Comparison of ENCODE assay signal across 8 mouse cellular contexts in the genomic region with DNA sequence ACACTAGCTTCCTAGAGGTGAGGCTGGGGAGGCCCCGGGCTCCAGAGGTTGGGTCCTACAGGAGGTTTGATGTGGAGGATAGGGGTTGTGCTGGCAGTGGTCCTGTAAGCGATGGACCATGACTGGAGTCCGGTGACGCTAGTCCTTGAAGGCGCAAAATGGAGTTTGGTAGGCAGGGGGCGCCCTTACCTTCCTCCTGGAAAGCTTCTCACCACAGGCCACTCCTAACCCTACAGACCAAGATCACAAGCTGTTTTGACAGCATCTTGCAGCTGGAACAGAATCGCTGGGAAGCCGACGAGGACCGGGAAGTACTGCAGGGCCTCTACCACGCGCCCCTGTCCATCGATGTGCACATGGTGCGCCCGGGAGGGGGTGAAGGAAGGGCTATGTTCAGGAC. TPM values are rescaled to one million over a fixed set of nuclear protein-coding genes. Genes with fewer than 3 reads are reported as not detected.
DNase-seq lines count a peak whose midpoint lies in the region; ATAC-seq lines count a peak whose summit lies in the region.

No protein-coding gene starts in this region.

- ATAC-seq in embryonic facial prominence, embryonic 15.5 days (ENCODE audit: insufficient number of reproducible peaks, low FRiP score, low TSS enrichment, low read depth) = no peak
- peak; percentile 42; the same call in 1 of the 2 replicates for ATAC-seq in neutrophil, adult 5-6 weeks (ENCODE audit: extremely low read depth, insufficient number of reproducible peaks, low FRiP score, poor library complexity, severe bottlenecking)

- 0 out of 2 replicates have a peak overlapping the region, but pooled peaks have one; percentile 9 for H3K4me2 ChIP-seq in embryonic facial prominence, embryonic 15.5 days (replicated peaks)

- intact Hi-C loops in heart, postnatal 10 days (cut with DNase I) = loop anchor here (1.0 to 10.0 kb wide), 2 partner anchors 80 to 220 kb away; no protein-coding TSS in a partner anchor

- no peak overlapping the region for H3K4me3 ChIP-seq in embryonic facial prominence, embryonic 15.5 days (replicated peaks)

- H3K27ac ChIP-seq in embryonic facial prominence, embryonic 15.5 days (replicated peaks) = no peak overlapping the region

- 5% methylated on average over 15 of the region's 15 CpGs for WGBS in embryonic facial prominence, embryonic 15.5 days

- H3K9me3 ChIP-seq in embryonic facial prominence, embryonic 15.5 days (replicated peaks) = no peaks in the 10 kb centered on the region

- no peaks in the 10 kb centered on the region for H3K36me3 ChIP-seq in embryonic facial prominence, embryonic 15.5 days

- DNase-seq in 416B (ENCODE audit: low read depth) = peak; percentile 88
- peak; percentile 65 to 79 for DNase-seq in adrenal gland, postnatal 4 days (ENCODE audit: low spot score in 2 of 2)
- DNase-seq in heart, postnatal 10 days = peak; percentile 92 to 95
- peak; percentile 90 to 97 for DNase-seq in kidney, postnatal 25 days
- DNase-seq in lung, adult 18-20 months = peak; percentile 80 to 85
- peak; percentile 66 for DNase-seq in thymus, postnatal 0 days (ENCODE audit: low spot score)

- peaks cover 71% of the 10 kb centered on the region for H3K4me1 ChIP-seq in embryonic facial prominence, embryonic 15.5 days

- peaks cover 75% of the 10 kb centered on the region for H3K27me3 ChIP-seq in embryonic facial prominence, embryonic 15.5 days

- no peak overlapping the region for H3K9ac ChIP-seq in embryonic facial prominence, embryonic 15.5 days

RNA-seq across cellular contexts. Expression of gene Exoc3l4, which starts 8.4 kb away (rescaled TPM):
- total RNA-seq in adrenal gland, postnatal 4 days (2021) = 10 to 100 TPM in 1 of 2 experiments, 1 to 10 TPM in 1; 9.6 to 10.4 TPM
- 10.6 and 11.1 TPM in 2 replicates for polyA plus RNA-seq in embryonic facial prominence, embryonic 15.5 days (2015; fragmentation: Nextera tagmentation; extraction: Ambion mirVana)
- total RNA-seq in heart, postnatal 10 days (2021) = 1 to 10 TPM; 5.3 to 8.3 TPM
- 0.61 TPM in 1 of 2 replicates, not detected in the other for total RNA-seq in neutrophil, adult 5-6 weeks (2017)
- polyA plus RNA-seq in thymus, postnatal 0 days (2015; fragmentation: Nextera tagmentation; extraction: Ambion mirVana) = 25.3 and 33.2 TPM in 2 replicates

RNA-seq across cellular contexts. Expression of gene Tnfaip2, which starts 17.0 kb away (rescaled TPM):
- 10 to 100 TPM; 17.6 to 25.8 TPM for total RNA-seq in adrenal gland, postnatal 4 days (2021)
- polyA plus RNA-seq in embryonic facial prominence, embryonic 15.5 days (2015; fragmentation: Nextera tagmentation; extraction: Ambion mirVana) = 11.8 and 17.6 TPM in 2 replicates
- total RNA-seq in heart, postnatal 10 days (2021) = 10 to 100 TPM; 28.9 to 41.2 TPM
- 347 and 441 TPM in 2 replicates for total RNA-seq in neutrophil, adult 5-6 weeks (2017)
- polyA plus RNA-seq in thymus, postnatal 0 days (2015; fragmentation: Nextera tagmentation; extraction: Ambion mirVana) = 9.0 and 9.1 TPM in 2 replicates

RNA-seq across cellular contexts. Expression of gene Lbhd2, which starts 18.6 kb away (rescaled TPM):
- 1 to 10 TPM; 1.1 to 3.0 TPM for total RNA-seq in adrenal gland, postnatal 4 days (2021)
- 3.7 and 5.0 TPM in 2 replicates for polyA plus RNA-seq in embryonic facial prominence, embryonic 15.5 days (2015; fragmentation: Nextera tagmentation; extraction: Ambion mirVana)
- not detected for total RNA-seq in heart, postnatal 10 days (2021)
- not detected in 2 replicates for total RNA-seq in neutrophil, adult 5-6 weeks (2017)
- 4.8 and 5.9 TPM in 2 replicates for polyA plus RNA-seq in thymus, postnatal 0 days (2015; fragmentation: Nextera tagmentation; extraction: Ambion mirVana)

RNA-seq across cellular contexts. Expression of gene Cdc42bpb, which starts 47.7 kb away (rescaled TPM):
- 100 to 1,000 TPM; 127 to 134 TPM for total RNA-seq in adrenal gland, postnatal 4 days (2021)
- polyA plus RNA-seq in embryonic facial prominence, embryonic 15.5 days (2015; fragmentation: Nextera tagmentation; extraction: Ambion mirVana) = 33.2 and 36.1 TPM in 2 replicates
- total RNA-seq in heart, postnatal 10 days (2021) = 100 to 1,000 TPM in 1 of 2 experiments, 10 to 100 TPM in 1; 96.4 to 106 TPM
- 3.1 and 4.8 TPM in 2 replicates for total RNA-seq in neutrophil, adult 5-6 weeks (2017)
- polyA plus RNA-seq in thymus, postnatal 0 days (2015; fragmentation: Nextera tagmentation; extraction: Ambion mirVana) = 4.3 and 4.9 TPM in 2 replicates
